Mouse (Mus musculus): ENCODE results near the gene Pou4f2.

DNA sequence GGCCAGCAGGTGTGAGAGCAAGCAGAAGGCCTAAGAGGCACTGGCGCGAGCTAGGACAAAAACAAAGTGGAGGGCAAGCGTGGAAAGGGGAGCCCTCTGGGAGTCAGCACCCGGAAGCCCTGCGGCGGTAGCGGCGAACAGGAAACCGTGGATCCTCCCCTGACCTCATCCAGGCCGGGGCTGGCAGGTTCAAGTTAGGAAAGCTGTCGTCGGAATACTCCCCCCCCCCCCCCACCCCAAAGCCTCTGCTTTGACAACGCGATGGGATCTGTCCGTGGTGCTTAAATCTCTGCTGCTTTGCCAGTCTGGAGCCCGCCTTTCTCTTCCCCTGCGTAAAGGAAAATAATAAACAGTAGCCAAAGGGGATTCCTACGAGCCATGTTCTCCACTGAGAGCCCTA lies 1.7 kb upstream of the Pou4f2 start:
- TF ChIP-seq CTCF (IDR thresholded peaks at IDR 0.05; ENCODE audit: low read depth) (no peak), EP300 (IDR thresholded peaks at IDR 0.05; ENCODE audit: low read depth) (no peak)

Data from liver, embryonic 14.5 days (tissue).